Comparison of ENCODE assay signal across 8 mouse cellular contexts in the genomic region with DNA sequence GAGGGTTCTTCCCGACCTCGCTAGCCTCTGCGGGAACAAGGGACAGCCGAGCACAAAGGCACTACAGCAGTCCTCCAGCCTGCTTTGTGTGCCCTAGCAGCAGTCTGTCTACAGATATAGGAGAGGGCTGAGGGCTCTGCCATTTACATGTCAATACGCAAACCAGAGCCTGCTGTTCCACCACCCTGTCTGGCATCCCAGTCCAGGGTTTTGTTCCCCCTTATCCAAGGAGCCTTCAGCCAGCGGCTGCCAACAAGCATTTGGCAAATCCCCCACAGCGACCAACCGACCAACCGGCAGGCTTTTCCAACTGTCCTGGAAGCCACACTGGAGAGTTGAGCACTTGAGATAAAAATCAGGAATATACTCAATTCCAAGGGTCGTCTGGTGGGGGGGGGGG. TPM values are rescaled to one million over a fixed set of nuclear protein-coding genes. Genes with fewer than 3 reads are reported as not detected.
A peak's percentile ranks its signal among the peaks of the same experiment; 100 is the strongest.
DNase-seq lines count a peak whose midpoint lies in the region; ATAC-seq and TF ChIP-seq lines count a peak whose summit lies in the region.

No protein-coding gene starts in this region.

- no peak for TF ChIP-seq CTCF in midbrain, postnatal 0 days (IDR thresholded peaks at IDR 0.05)

- DNase-seq in kidney, postnatal 10 days = peak; percentile 14
- no peak for DNase-seq in kidney, postnatal 14 days
- DNase-seq in cerebellum, adult 8-10 months = peak; percentile 10
- peak; percentile 84 for DNase-seq in midbrain, postnatal 0 days (ENCODE audit: low spot score)
- DNase-seq in spleen, postnatal 4 days (ENCODE audit: low spot score in 2 of 2) = no peak
- no peak for DNase-seq in layer of hippocampus, postnatal 25 days (ENCODE audit: extremely low spot score in 1 of 2, low spot score in 1 of 2)
- no peak for DNase-seq in spleen, postnatal 14 days (ENCODE audit: low spot score in 2 of 2)

- peak overlapping the region; percentile 58 for H3K4me2 ChIP-seq in heart, embryonic 14.5 days (ENCODE audit: low read length)
- peak overlapping the region; percentile 30 for H3K4me2 ChIP-seq in midbrain, postnatal 0 days (ENCODE audit: low read depth, low read length, poor library complexity, severe bottlenecking)

- WGBS in heart, embryonic 14.5 days = 4% methylated on average over 10 of the region's 10 CpGs
- WGBS in midbrain, postnatal 0 days = 5% methylated on average over 10 of the region's 10 CpGs

- H3K9ac ChIP-seq in heart, embryonic 14.5 days (ENCODE audit: low read length) = peak overlapping the region; percentile 59
- H3K9ac ChIP-seq in midbrain, postnatal 0 days (replicated peaks; ENCODE audit: low read length, poor library complexity, severe bottlenecking) = no peak overlapping the region

- peak overlapping the region; percentile 6 to 53; a peak in 2 of 4 replicates for H3K27ac ChIP-seq in heart, embryonic 14.5 days (replicated peaks in 1 of 2; ENCODE audit: control insufficient read depth in 1 of 2, insufficient read depth in 1 of 2, low read depth in 2 of 2, low read length in 2 of 2)
- H3K27ac ChIP-seq in midbrain, postnatal 0 days (ENCODE audit: low read depth, low read length) = 0 out of 2 replicates have a peak overlapping the region, but pooled peaks have one; percentile 32

- no peaks in the 10 kb centered on the region for H3K36me3 ChIP-seq in heart, embryonic 14.5 days (ENCODE audit: control insufficient read depth, insufficient read depth, low read length)
- H3K36me3 ChIP-seq in midbrain, postnatal 0 days (ENCODE audit: insufficient read depth, low read length) = no peaks in the 10 kb centered on the region

- ATAC-seq in heart, embryonic 14.5 days (ENCODE audit: insufficient number of reproducible peaks, insufficient read depth, low FRiP score, low read depth) = no peak
- peak; percentile 72; the same call in 1 of the 2 replicates for ATAC-seq in midbrain, postnatal 0 days (ENCODE audit: low FRiP score)

- peaks cover 11 to 23% of the 10 kb centered on the region in 2 experiments for H3K4me1 ChIP-seq in heart, embryonic 14.5 days (ENCODE audit: control insufficient read depth in 2 of 2, insufficient read depth in 2 of 2, low read length in 2 of 2)
- no peaks in the 10 kb centered on the region; the same call in 1 of the 2 replicates for H3K4me1 ChIP-seq in midbrain, postnatal 0 days (ENCODE audit: insufficient read depth, low read length)

- H3K27me3 ChIP-seq in heart, embryonic 14.5 days (ENCODE audit: control insufficient read depth, insufficient read depth, low read length) = no peaks in the 10 kb centered on the region
- no peaks in the 10 kb centered on the region for H3K27me3 ChIP-seq in midbrain, postnatal 0 days (ENCODE audit: insufficient read depth, low read length)

- peak overlapping the region; percentile 4 to 14; a peak in 2 of 4 replicates for H3K4me3 ChIP-seq in heart, embryonic 14.5 days (ENCODE audit: control insufficient read depth in 1 of 2, insufficient read depth in 1 of 2, low read depth in 1 of 2, low read length in 2 of 2)
- no peak overlapping the region for H3K4me3 ChIP-seq in midbrain, postnatal 0 days (ENCODE audit: low read depth, low read length)

- no peaks in the 10 kb centered on the region for H3K9me3 ChIP-seq in heart, embryonic 14.5 days (ENCODE audit: control insufficient read depth, low read length)
- no peaks in the 10 kb centered on the region for H3K9me3 ChIP-seq in midbrain, postnatal 0 days (ENCODE audit: low read length)

RNA-seq across cellular contexts. Expression of a gene that starts 27.2 kb away (rescaled TPM):
- 4.5 and 4.6 TPM in 2 replicates for polyA plus RNA-seq in heart, embryonic 14.5 days (2014; fragmentation: Nextera tagmentation; extraction: Ambion mirVana)
- total RNA-seq in midbrain, postnatal 0 days (2014; rRNA removed) = 38.1 and 44.7 TPM in 2 replicates
- polyA plus RNA-seq in midbrain, postnatal 0 days (2015; fragmentation: Nextera tagmentation; extraction: Ambion mirVana) = 22.7 and 23.2 TPM in 2 replicates
- total RNA-seq in layer of hippocampus, postnatal 25 days (2021) = 10 to 100 TPM; 34.8 to 35.6 TPM

RNA-seq across cellular contexts. Expression of a gene that starts 59.4 kb away (rescaled TPM):
- polyA plus RNA-seq in heart, embryonic 14.5 days (2014; fragmentation: Nextera tagmentation; extraction: Ambion mirVana) = 53.2 and 54.8 TPM in 2 replicates
- total RNA-seq in midbrain, postnatal 0 days (2014; rRNA removed) = 52.7 and 54.9 TPM in 2 replicates
- 28.5 and 35.0 TPM in 2 replicates for polyA plus RNA-seq in midbrain, postnatal 0 days (2015; fragmentation: Nextera tagmentation; extraction: Ambion mirVana)
- total RNA-seq in layer of hippocampus, postnatal 25 days (2021) = 10 to 100 TPM; 58.9 to 60.5 TPM

Comparison
In these comparisons a context has a peak if more than half of its experiments do, and no peak if none do; other contexts are left out.
1. DNase-seq: peak in kidney, postnatal 10 days (single experiment), cerebellum, adult 8-10 months (single experiment) and midbrain, postnatal 0 days (single experiment); none in kidney, postnatal 14 days (single experiment), spleen, postnatal 4 days (0 of 2), layer of hippocampus, postnatal 25 days (0 of 2) and spleen, postnatal 14 days (0 of 2).